Mouse (Mus musculus) heart, embryonic 16.5 days (tissue): ENCODE data around the gene Pdcd11. TPM values are rescaled to one million over a fixed set of nuclear protein-coding genes. Genes with fewer than 3 reads are reported as not detected.

Source experiments
- ATAC-seq: fragments of 200-750 bp; cut with Nextera tagmentation; replicated peaks from 2 replicates; pipeline ENCODE4 v1.8.0; 2017; ENCODE audit warnings: moderate number of reproducible peaks; ENCODE audit not compliant: insufficient read depth, low FRiP score; ENCODE audit errors: extremely low read depth
- H3K27ac ChIP-seq: fragments of 300-500 bp; sonication (generic); 2 replicates; pipeline ENCODE4 v1.5.1; 2014; ENCODE audit warnings: mild to moderate bottlenecking, low read length, control low read depth, moderate library complexity
- H3K27me3 ChIP-seq: fragments of 300-500 bp; sonication (generic); 2 replicates; pipeline ENCODE4 v1.6.1; 2014; ENCODE audit warnings: low read length, mixed read lengths; ENCODE audit not compliant: control insufficient read depth, insufficient read depth
- H3K36me3 ChIP-seq: fragments of 300-500 bp; sonication (generic); 2 replicates; pipeline ENCODE4 v1.6.1; 2014; ENCODE audit not compliant: control insufficient read depth, insufficient read depth
- H3K4me1 ChIP-seq: fragments of 300-500 bp; sonication (generic); 2 replicates; pipeline ENCODE4 v1.6.1; 2014; ENCODE audit warnings: low read length, mixed read lengths; ENCODE audit not compliant: control insufficient read depth, insufficient read depth
- H3K4me2 ChIP-seq: fragments of 300-500 bp; sonication (generic); 2 replicates; pipeline ENCODE4 v1.6.1; 2014; ENCODE audit warnings: low read depth, mild to moderate bottlenecking, control low read depth, low read length
- H3K4me3 ChIP-seq: fragments of 300-500 bp; sonication (generic); 2 replicates; pipeline ENCODE4 v1.5.1; 2014; ENCODE audit warnings: mild to moderate bottlenecking, control low read depth, low read length
- H3K9ac ChIP-seq: fragments of 300-500 bp; sonication (generic); 2 replicates; pipeline ENCODE4 v1.6.1; 2014; ENCODE audit warnings: low read length, control low read depth
- H3K9me3 ChIP-seq: fragments of 300-500 bp; sonication (generic); replicated peaks from 2 replicates; pipeline ENCODE4 v1.6.1; 2016; ENCODE audit warnings: low read length; ENCODE audit not compliant: control insufficient read depth
- WGBS: fragments of 180-500 bp; shearing (Covaris S2); extraction: QIAGEN DNeasy Blood & Tissue Kit; methylation state at CpG from one replicate; pipeline ENCODE4 v1.1.7; 2014; 5-methylcytosine and 5-hydroxymethylcytosine counted together
- polyA plus RNA-seq: library from polyadenylated mRNA; unstranded; fragments of >200 nt; fragmentation: Nextera tagmentation; extraction: Ambion mirVana; gene quantifications from 2 replicates; pipeline ENCODE4 v1.2.1, GENCODE M21; 2015

The Pdcd11 gene
- polyA plus RNA-seq, 1 experiment from 2014 or later, result 5.0 TPM

- H3K27ac ChIP-seq, result no peak overlapping the region
- no peaks in the 10 kb centered on the region for H3K4me1 ChIP-seq
- no peak overlapping the region for H3K4me3 ChIP-seq
- ATAC-seq, result no peak
- no peaks in the 10 kb centered on the region for H3K9me3 ChIP-seq
- no peaks in the 10 kb centered on the region for H3K27me3 ChIP-seq
- 81% methylated on average over 9 of the region's 9 CpGs for WGBS
- H3K9ac ChIP-seq, result no peak overlapping the region
- peaks cover 74% of the 10 kb centered on the region for H3K36me3 ChIP-seq
- no peak overlapping the region for H3K4me2 ChIP-seq
Measured at GRCm38 (mm10) chr19:47104641-47105271, 14.2 kb downstream of the Pdcd11 start.

- peaks cover 46% of the 10 kb centered on the region for H3K36me3 ChIP-seq
- H3K27me3 ChIP-seq, result no peaks in the 10 kb centered on the region
- no peaks in the 10 kb centered on the region; the same call in 1 of the 2 replicates for H3K4me1 ChIP-seq
- no peak overlapping the region for H3K9ac ChIP-seq
- no peak for ATAC-seq
- whole genome bisulfite sequencing, result 73% methylated on average over 2 of the region's 2 CpGs
- H3K4me2 ChIP-seq, result no peak overlapping the region
- no peaks in the 10 kb centered on the region for H3K9me3 ChIP-seq
- H3K27ac ChIP-seq, result no peak overlapping the region
- H3K4me3 ChIP-seq, result no peak overlapping the region
Measured at GRCm38 (mm10) chr19:47118634-47119033, 28.1 kb downstream of the Pdcd11 start.

- 41% methylated on average over 4 of the region's 4 CpGs for WGBS
- Histone ChIP-seq H3K9ac (no peak overlapping the region), H3K36me3 (peaks cover 36% of the 10 kb centered on the region), H3K27ac (no peak overlapping the region), H3K4me1 (no peaks in the 10 kb centered on the region; the same call in none of the 2 replicates), H3K4me2 (no peak overlapping the region), H3K4me3 (no peak overlapping the region), H3K27me3 (no peaks in the 10 kb centered on the region), H3K9me3 (no peaks in the 10 kb centered on the region)
- no peak for ATAC-seq
Measured at GRCm38 (mm10) chr19:47121054-47121453, 30.5 kb downstream of the Pdcd11 start.

GRCm38 (mm10) chr19:47122802-47123201 is 32.2 kb downstream of the Pdcd11 start:
- 30% methylated on average over 2 of the region's 2 CpGs for WGBS
- Histone ChIP-seq H3K9ac (no peak overlapping the region), H3K9me3 (no peaks in the 10 kb centered on the region), H3K36me3 (peaks cover 36% of the 10 kb centered on the region), H3K27ac (no peak overlapping the region), H3K27me3 (no peaks in the 10 kb centered on the region), H3K4me3 (no peak overlapping the region), H3K4me1 (no peaks in the 10 kb centered on the region; the same call in 1 of the 2 replicates), H3K4me2 (no peak overlapping the region)
- no peak for ATAC-seq

GRCm38 (mm10) chr19:47128164-47128563 is 37.6 kb downstream of the Pdcd11 start:
- Histone ChIP-seq H3K27me3 (no peaks in the 10 kb centered on the region), H3K4me2 (no peak overlapping the region), H3K9me3 (no peaks in the 10 kb centered on the region), H3K27ac (no peak overlapping the region), H3K9ac (no peak overlapping the region), H3K4me1 (no peaks in the 10 kb centered on the region; the same call in 1 of the 2 replicates), H3K4me3 (no peak overlapping the region), H3K36me3 (peaks cover 64% of the 10 kb centered on the region)
- WGBS, result 93% methylated on average over 10 of the region's 10 CpGs
- ATAC-seq, result no peak

- Histone ChIP-seq H3K36me3 (peaks cover 66% of the 10 kb centered on the region), H3K27ac (no peak overlapping the region), H3K4me2 (no peak overlapping the region), H3K9me3 (no peaks in the 10 kb centered on the region), H3K4me3 (no peak overlapping the region), H3K9ac (no peak overlapping the region), H3K4me1 (no peaks in the 10 kb centered on the region; the same call in 1 of the 2 replicates), H3K27me3 (no peaks in the 10 kb centered on the region)
- 94% methylated on average over 11 of the region's 11 CpGs for WGBS
- ATAC-seq, result no peak
Measured at GRCm38 (mm10) chr19:47128835-47129234, 38.3 kb downstream of the Pdcd11 start.

- Histone ChIP-seq H3K4me2 (no peak overlapping the region), H3K9ac (no peak overlapping the region), H3K9me3 (no peaks in the 10 kb centered on the region), H3K4me3 (no peak overlapping the region), H3K36me3 (peaks cover 60% of the 10 kb centered on the region), H3K27me3 (no peaks in the 10 kb centered on the region), H3K4me1 (no peaks in the 10 kb centered on the region), H3K27ac (no peak overlapping the region)
- WGBS, result 92% methylated on average over 15 of the region's 15 CpGs
- ATAC-seq, result no peak
Measured at GRCm38 (mm10) chr19:47130551-47131125, 40.1 kb downstream of the Pdcd11 start.

- H3K4me3 ChIP-seq, result no peak overlapping the region
- H3K4me2 ChIP-seq, result no peak overlapping the region
- no peaks in the 10 kb centered on the region for H3K27me3 ChIP-seq
- no peaks in the 10 kb centered on the region for H3K9me3 ChIP-seq
- ATAC-seq, result no peak
- H3K9ac ChIP-seq, result no peak overlapping the region
- WGBS, result 82% methylated on average over 7 of the region's 7 CpGs
- no peak overlapping the region for H3K27ac ChIP-seq
- peaks cover 13% of the 10 kb centered on the region for H3K4me1 ChIP-seq
- H3K36me3 ChIP-seq, result peaks cover 40% of the 10 kb centered on the region
Measured at GRCm38 (mm10) chr19:47133161-47133560, 42.6 kb downstream of the Pdcd11 start.

- no peak overlapping the region for H3K27ac ChIP-seq
- no peak overlapping the region for H3K4me2 ChIP-seq
- no peak for ATAC-seq
- H3K36me3 ChIP-seq, result peaks cover 18% of the 10 kb centered on the region
- 90% methylated on average over 17 of the region's 17 CpGs for WGBS
- peaks cover 19% of the 10 kb centered on the region for H3K4me1 ChIP-seq
- no peaks in the 10 kb centered on the region for H3K9me3 ChIP-seq
- no peak overlapping the region for H3K4me3 ChIP-seq
- H3K9ac ChIP-seq, result no peak overlapping the region
- H3K27me3 ChIP-seq, result no peaks in the 10 kb centered on the region; the same call in 1 of the 2 replicates
Measured at GRCm38 (mm10) chr19:47135568-47135967, 45.0 kb downstream of the Pdcd11 start.
